Mouse (Mus musculus): Measurements from ENCODE around the gene Gm14296. TPM values are rescaled to one million over a fixed set of nuclear protein-coding genes. Genes with fewer than 3 reads are reported as not detected.

The Gm14296 gene
- 0.07 and 0.30 TPM in 2 replicates for polyA plus RNA-seq (2012; rRNA removed; ENCODE audit: low replicate concordance)

DNA sequence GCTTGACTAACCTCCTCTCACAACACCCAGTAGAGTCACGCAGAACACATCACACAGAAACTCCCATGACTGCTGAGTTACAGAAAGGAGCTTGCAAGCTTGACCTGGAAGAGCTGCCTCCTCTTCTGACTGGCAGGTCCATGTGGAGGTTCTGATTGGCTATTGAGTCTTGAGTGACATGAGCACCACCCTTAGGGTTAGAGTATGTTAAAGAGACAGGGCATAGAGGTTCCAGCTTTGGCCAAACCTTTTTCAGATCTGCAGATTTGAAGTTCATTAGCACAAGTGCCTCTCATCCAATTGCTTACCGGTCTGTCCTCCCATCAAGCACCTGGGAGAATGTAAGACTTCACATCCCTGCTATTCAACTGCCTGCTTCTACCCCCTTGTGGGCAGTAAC is at the start of gene Gm14296:
TSS of gene Gm14296 (minus strand) at position 101 of the 400 bp plus-strand sequence.

Other genes with a start within 250 kb of the Gm14296 start
- 0.08 and 0.11 TPM in 2 replicates for gene Gm14305, start 219.5 kb downstream of the Gm14296 start, polyA plus RNA-seq (2012; rRNA removed; ENCODE audit: low replicate concordance)
- 3.4 TPM in 1 of 2 replicates, not detected in the other for gene Gm14295, start 129.2 kb downstream of the Gm14296 start, polyA plus RNA-seq (2012; rRNA removed; ENCODE audit: low replicate concordance)
- gene Gm14408, start 96.7 kb downstream of the Gm14296 start, polyA plus RNA-seq (2012; rRNA removed; ENCODE audit: low replicate concordance), result not detected in 2 replicates
- gene Gm14419, start 73.1 kb upstream of the Gm14296 start, polyA plus RNA-seq (2012; rRNA removed; ENCODE audit: low replicate concordance), result not detected in 2 replicates
- not detected in 2 replicates for gene Gm14401, start 146.5 kb upstream of the Gm14296 start, polyA plus RNA-seq (2012; rRNA removed; ENCODE audit: low replicate concordance)

All from duodenum, adult 2 months (tissue).